Mouse (Mus musculus) adrenal gland, adult 2 months (tissue): ENCODE data around the gene Akap2. TPM values are rescaled to one million over a fixed set of nuclear protein-coding genes. Genes with fewer than 3 reads are reported as not detected.
"Not testable (repeated sequence)": the region's sequence is repeated elsewhere in the genome, so short reads cannot be mapped to it uniquely, and the experiment has no call there.

Source experiments
- DNase-seq: peaks from one replicate; pipeline ENCODE4 v3.0.0; 2021
- polyA plus RNA-seq: library from polyadenylated mRNA; depleted of rRNA; stranded (reverse); fragments of >200 nt; gene quantifications from 2 replicates; pipeline ENCODE4 v1.2.3, GENCODE M21; 2012
- total RNA-seq, 2 experiments: library from RNA; stranded (reverse); gene quantifications; 2 replicates each; pipeline ENCODE4 v1.2.3; 2021

Gene Akap2
- total and polyA plus RNA-seq, 3 experiments = 60.7 to 186 (median 99.1) TPM

- DNase-seq = peak; percentile 51
Observed at GRCm38 (mm10) chr4:57866088-57866487, 148.6 kb downstream of the Akap2 start.

- DNase-seq = peak; percentile 1
Observed at GRCm38 (mm10) chr4:57866990-57867389, 149.5 kb downstream of the Akap2 start.

GRCm38 (mm10) chr4:57867454-57867853 lies 150.0 kb downstream of the Akap2 start:
- peak; percentile 1 for DNase-seq

GRCm38 (mm10) chr4:57879137-57879536 lies 161.7 kb downstream of the Akap2 start:
- no peak for DNase-seq

GRCm38 (mm10) chr4:57879804-57880357 lies 162.4 kb downstream of the Akap2 start:
- peak; percentile 83 for DNase-seq

- DNase-seq = peak; percentile 71
Observed at GRCm38 (mm10) chr4:57883520-57884421, 166.3 kb downstream of the Akap2 start.

- DNase-seq = no peak
Observed at GRCm38 (mm10) chr4:57884511-57884910, 167.1 kb downstream of the Akap2 start.

GRCm38 (mm10) chr4:57885186-57885585 lies 167.7 kb downstream of the Akap2 start:
- DNase-seq = peak; percentile 74

GRCm38 (mm10) chr4:57886066-57886887 lies 168.8 kb downstream of the Akap2 start:
- peak; percentile 87 for DNase-seq

- no peak for DNase-seq
Observed at GRCm38 (mm10) chr4:57886888-57887230, 169.4 kb downstream of the Akap2 start.

GRCm38 (mm10) chr4:57888246-57888645 lies 170.8 kb downstream of the Akap2 start:
- no peak for DNase-seq

- DNase-seq = not testable (repeated sequence)
Observed at GRCm38 (mm10) chr4:57888978-57889377, 171.5 kb downstream of the Akap2 start.

- peak; percentile 48 for DNase-seq
Observed at GRCm38 (mm10) chr4:57889773-57890172, 172.3 kb downstream of the Akap2 start.

- DNase-seq = no peak
Observed at GRCm38 (mm10) chr4:57892001-57892586, 174.6 kb downstream of the Akap2 start.

- no peak for DNase-seq
Observed at GRCm38 (mm10) chr4:57895140-57895539, 177.7 kb downstream of the Akap2 start.

GRCm38 (mm10) chr4:57895902-57896301 lies 178.4 kb downstream of the Akap2 start:
- DNase-seq = no peak

GRCm38 (mm10) chr4:57896631-57897030 lies 179.2 kb downstream of the Akap2 start:
- no peak for DNase-seq

- DNase-seq = peak; percentile 55
Observed at GRCm38 (mm10) chr4:57901210-57901609, 183.8 kb downstream of the Akap2 start.

- DNase-seq = no peak
Observed at GRCm38 (mm10) chr4:57902619-57903018, 185.2 kb downstream of the Akap2 start.

- DNase-seq = peak; percentile 66
Observed at GRCm38 (mm10) chr4:57904211-57904610, 186.8 kb downstream of the Akap2 start.

GRCm38 (mm10) chr4:57904638-57905037 lies 187.2 kb downstream of the Akap2 start:
- DNase-seq = no peak

GRCm38 (mm10) chr4:57906708-57907107 lies 189.3 kb downstream of the Akap2 start:
- no peak for DNase-seq
